Mouse (Mus musculus) kidney, embryonic 14.5 days (tissue): ENCODE measurements around the gene Hoxa10. TPM values are rescaled to one million over a fixed set of nuclear protein-coding genes. Genes with fewer than 3 reads are reported as not detected.

ENCODE experiments used
- ATAC-seq: fragments of 200-750 bp; cut with Nextera tagmentation; 2 replicates; pipeline ENCODE4 v1.8.0; 2017; ENCODE audit warnings: moderate number of reproducible peaks, mild to moderate bottlenecking, moderate TSS enrichment, moderate library complexity; ENCODE audit not compliant: low FRiP score, low TSS enrichment
- H3K27ac ChIP-seq: fragments of 300-500 bp; sonication (generic); 2 replicates; pipeline ENCODE4 v1.5.1; 2014; ENCODE audit warnings: low read depth, mild to moderate bottlenecking, low read length, moderate library complexity, mixed read lengths
- H3K27me3 ChIP-seq: fragments of 300-500 bp; sonication (generic); 2 replicates; pipeline ENCODE4 v1.6.1; 2014; ENCODE audit warnings: mild to moderate bottlenecking, low read length; ENCODE audit not compliant: control insufficient read depth, insufficient read depth
- H3K36me3 ChIP-seq: fragments of 300-500 bp; sonication (generic); 2 replicates; pipeline ENCODE4 v1.6.1; 2014; ENCODE audit warnings: low read length, mixed read lengths; ENCODE audit not compliant: control insufficient read depth, insufficient read depth
- H3K4me1 ChIP-seq: fragments of 300-500 bp; sonication (generic); 2 replicates; pipeline ENCODE4 v1.6.1; 2014; ENCODE audit warnings: low read length, mixed read lengths; ENCODE audit not compliant: control insufficient read depth, insufficient read depth
- H3K4me2 ChIP-seq: fragments of 300-500 bp; sonication (generic); replicated peaks from 2 replicates; pipeline ENCODE4 v1.6.1; 2014; ENCODE audit warnings: low read depth, mild to moderate bottlenecking, low read length
- H3K4me3 ChIP-seq: fragments of 300-500 bp; sonication (generic); 2 replicates; pipeline ENCODE4 v1.5.1; 2014; ENCODE audit warnings: mild to moderate bottlenecking, low read length
- H3K9ac ChIP-seq: fragments of 300-500 bp; sonication (generic); 2 replicates; pipeline ENCODE4 v1.6.1; 2014; ENCODE audit warnings: low read depth, mild to moderate bottlenecking, low read length, moderate library complexity
- H3K9me3 ChIP-seq: fragments of 300-500 bp; sonication (generic); 2 replicates; pipeline ENCODE4 v1.6.1; 2016; ENCODE audit warnings: low read length; ENCODE audit not compliant: control insufficient read depth
- WGBS: fragments of 180-500 bp; shearing (Covaris S2); extraction: QIAGEN DNeasy Blood & Tissue Kit; methylation state at CpG from one replicate; pipeline ENCODE4 v1.1.7; 2014; 5-methylcytosine and 5-hydroxymethylcytosine counted together
- polyA plus RNA-seq: library from polyadenylated mRNA; unstranded; fragments of >200 nt; fragmentation: Nextera tagmentation; extraction: Ambion mirVana; gene quantifications from 2 replicates; pipeline ENCODE4 v1.2.1, GENCODE M21; 2014

Gene Hoxa10
- polyA plus RNA-seq, 1 experiment from 2014 or later, result 186 TPM

DNA sequence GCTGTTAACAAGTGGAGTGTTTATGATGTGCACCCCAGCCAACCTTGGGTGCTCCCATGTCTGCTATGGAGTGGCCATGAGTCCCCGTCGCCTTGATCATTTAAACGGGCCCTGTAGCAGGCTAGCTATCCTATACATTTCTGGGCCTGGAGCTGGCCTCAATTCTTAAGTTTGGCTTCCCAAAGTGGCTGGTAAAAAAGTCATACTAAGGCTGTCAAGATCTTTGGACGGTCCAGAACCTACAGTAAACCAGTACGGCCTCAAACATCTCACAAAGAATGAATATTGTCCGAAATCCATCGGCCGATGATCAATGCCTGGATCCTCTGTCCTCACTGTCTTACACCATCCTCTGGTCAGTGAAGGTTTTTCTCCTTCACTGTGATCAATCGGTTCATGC is 5.4 kb downstream of the Hoxa10 start:
- 19% methylated on average over 9 of the region's 9 CpGs for WGBS
- H3K4me3 ChIP-seq, result peak overlapping the region; percentile 64
- H3K9ac ChIP-seq, result peak overlapping the region; percentile 96
- H3K9me3 ChIP-seq, result no peaks in the 10 kb centered on the region
- H3K4me1 ChIP-seq, result peaks cover 9% of the 10 kb centered on the region; the same call in 1 of the 2 replicates
- no peak for ATAC-seq
- peak overlapping the region; percentile 83 for H3K4me2 ChIP-seq
- H3K27ac ChIP-seq, result peak overlapping the region; percentile 98
- H3K27me3 ChIP-seq, result peaks cover 12% of the 10 kb centered on the region; the same call in 1 of the 2 replicates
- peaks cover 6% of the 10 kb centered on the region; the same call in 1 of the 2 replicates for H3K36me3 ChIP-seq

DNA sequence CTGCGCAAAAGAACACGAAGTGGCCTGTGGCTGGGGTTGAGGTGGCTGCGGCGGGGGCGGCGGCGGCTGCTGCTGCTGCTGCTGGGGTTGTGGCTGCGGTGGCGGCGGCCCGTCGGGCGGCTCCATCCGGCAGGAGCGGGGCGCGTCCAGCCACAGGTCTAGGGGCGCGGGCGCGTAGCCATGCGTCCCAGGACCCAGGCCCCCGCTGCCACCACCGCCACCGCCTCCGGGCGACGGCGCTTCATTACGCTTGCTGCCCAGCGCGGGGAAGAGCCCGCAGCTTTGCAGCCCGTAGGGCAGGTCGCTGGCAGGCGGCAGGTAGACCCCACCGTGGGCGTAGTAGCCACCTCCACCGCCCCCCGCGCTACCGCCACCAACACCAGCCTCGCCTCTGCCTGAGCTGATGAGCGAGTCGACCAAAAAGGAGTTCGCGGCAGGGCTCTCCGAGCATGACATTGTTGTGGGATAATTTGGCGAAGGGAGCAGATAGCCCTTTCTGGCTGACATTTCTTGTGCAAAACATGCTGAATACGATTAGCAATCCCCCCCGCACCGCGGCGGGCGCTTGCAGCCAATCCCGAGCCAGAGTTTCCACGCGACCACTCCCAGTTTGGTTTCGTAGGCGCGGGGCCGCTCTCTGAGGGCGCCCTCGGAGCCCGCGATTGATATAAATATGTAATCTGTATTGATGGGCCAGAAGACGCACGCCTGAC is 6.1 kb downstream of the Hoxa10 start:
- peak overlapping the region; percentile 64 for H3K4me3 ChIP-seq
- no peaks in the 10 kb centered on the region for H3K9me3 ChIP-seq
- peak overlapping the region; percentile 98 for H3K27ac ChIP-seq
- peaks cover 9% of the 10 kb centered on the region; the same call in 1 of the 2 replicates for H3K4me1 ChIP-seq
- under 1% methylated on average over 68 of the region's 68 CpGs for WGBS
- ATAC-seq, result peak; percentile 41
- peak overlapping the region; percentile 96 for H3K9ac ChIP-seq
- peaks cover 14% of the 10 kb centered on the region; the same call in 1 of the 2 replicates for H3K27me3 ChIP-seq
- peaks cover 8% of the 10 kb centered on the region; the same call in 1 of the 2 replicates for H3K36me3 ChIP-seq
- H3K4me2 ChIP-seq, result peak overlapping the region; percentile 83

DNA sequence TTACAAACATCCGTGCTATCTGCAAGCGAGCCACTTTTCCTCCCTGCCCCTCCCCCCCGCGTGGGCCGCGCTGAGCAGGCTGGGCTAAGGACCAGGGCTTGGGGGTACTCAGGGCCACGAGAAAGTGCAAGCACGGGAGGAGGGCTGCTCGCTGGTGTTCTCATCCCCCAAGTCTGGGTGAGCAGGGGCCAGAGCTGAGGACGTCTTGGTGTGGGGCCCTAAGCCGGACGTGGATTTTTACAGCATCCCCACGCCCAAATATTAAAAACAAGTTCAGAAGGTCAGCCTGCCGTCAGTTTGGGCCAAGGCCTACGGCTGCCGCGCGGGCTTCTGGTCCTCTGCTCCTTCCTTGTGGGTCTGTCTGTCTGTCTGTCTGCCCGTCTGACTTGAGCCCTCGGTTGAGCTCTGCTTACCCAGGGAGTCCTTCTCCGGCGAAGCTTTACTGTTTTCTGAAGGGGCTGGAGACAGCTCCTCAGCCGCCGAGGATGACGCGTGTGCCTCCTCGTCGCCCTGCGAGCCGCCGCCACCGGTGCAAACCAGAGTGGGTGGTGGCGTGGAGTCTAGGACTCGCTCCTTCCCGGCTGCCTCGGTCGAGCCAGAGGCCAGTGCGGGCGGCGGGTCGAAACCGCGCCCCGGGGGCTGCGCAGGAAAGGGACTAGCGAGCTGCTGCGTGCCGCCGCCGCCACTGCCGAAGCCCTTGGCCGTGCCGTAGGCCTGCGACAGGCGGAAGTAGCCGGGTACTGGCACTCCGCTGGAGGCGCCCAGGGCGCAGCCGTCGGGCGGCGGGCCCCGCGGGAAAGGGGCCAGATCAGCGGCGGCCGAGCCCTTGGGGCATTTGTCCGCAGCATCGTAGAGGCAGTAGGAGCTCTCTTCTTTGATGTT is 6.9 kb downstream of the Hoxa10 start:
- H3K4me1 ChIP-seq, result peaks cover 9% of the 10 kb centered on the region; the same call in 1 of the 2 replicates
- H3K27me3 ChIP-seq, result peaks cover 15% of the 10 kb centered on the region; the same call in 1 of the 2 replicates
- H3K27ac ChIP-seq, result peak overlapping the region; percentile 98
- WGBS, result under 1% methylated on average over 70 of the region's 70 CpGs
- H3K4me2 ChIP-seq, result peak overlapping the region; percentile 83
- H3K4me3 ChIP-seq, result peak overlapping the region; percentile 64
- peak; percentile 59 for ATAC-seq
- H3K36me3 ChIP-seq, result peaks cover 9% of the 10 kb centered on the region; the same call in 1 of the 2 replicates
- H3K9me3 ChIP-seq, result no peaks in the 10 kb centered on the region
- peak overlapping the region; percentile 96 for H3K9ac ChIP-seq

DNA sequence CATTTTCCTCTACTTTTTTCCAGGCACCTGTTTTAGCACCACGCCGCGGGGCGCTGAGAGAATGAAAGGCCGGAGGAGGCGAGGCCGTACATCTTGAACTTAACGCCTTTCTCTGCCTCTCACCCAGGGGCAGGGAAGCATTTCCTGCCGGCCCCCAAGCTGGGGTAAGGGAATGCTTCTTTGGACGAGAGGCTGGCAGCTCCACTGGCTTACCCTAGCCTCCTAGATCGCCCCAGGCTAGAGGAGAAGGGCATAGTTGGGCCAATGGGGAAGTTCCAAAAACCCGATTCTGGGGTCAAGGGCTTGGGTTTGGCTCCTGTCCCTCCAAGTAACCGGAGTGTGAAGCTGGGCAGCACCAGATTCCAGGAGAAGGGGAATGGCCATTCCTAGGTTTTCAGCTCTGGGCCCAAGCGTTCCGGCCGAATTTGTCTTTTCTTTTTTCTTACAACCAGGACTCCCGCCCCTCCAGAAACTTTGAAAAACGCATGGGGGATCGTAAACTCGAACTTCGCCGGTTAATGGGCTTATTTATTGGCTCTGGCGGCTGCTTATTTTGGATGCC is 7.6 kb downstream of the Hoxa10 start:
- H3K27me3 ChIP-seq, result peaks cover 15% of the 10 kb centered on the region; the same call in 1 of the 2 replicates
- 1% methylated on average over 23 of the region's 23 CpGs for WGBS
- peak overlapping the region; percentile 83 for H3K4me2 ChIP-seq

DNA sequence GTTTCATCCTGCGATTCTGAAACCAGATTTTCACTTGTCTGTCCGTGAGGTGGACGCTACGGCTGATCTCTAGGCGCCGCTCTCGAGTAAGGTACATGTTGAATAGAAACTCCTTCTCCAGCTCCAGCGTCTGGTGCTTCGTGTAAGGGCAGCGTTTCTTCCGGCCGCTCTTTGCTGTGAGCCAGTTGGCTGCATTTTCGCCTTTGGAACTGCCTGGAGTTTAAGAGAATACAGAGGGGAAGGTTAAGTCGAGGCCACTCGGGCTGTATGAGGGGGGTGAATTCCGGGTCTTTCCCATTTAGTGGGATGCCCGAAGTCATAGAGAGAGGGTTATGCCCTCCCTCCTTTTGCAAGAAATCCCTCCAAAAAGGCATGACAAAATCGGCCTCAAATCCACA is 8.1 kb downstream of the Hoxa10 start:
- H3K4me2 ChIP-seq, result peak overlapping the region; percentile 83
- H3K27ac ChIP-seq, result peak overlapping the region; percentile 98
- peaks cover 9% of the 10 kb centered on the region; the same call in 1 of the 2 replicates for H3K36me3 ChIP-seq
- 1% methylated on average over 18 of the region's 18 CpGs for WGBS
- H3K4me1 ChIP-seq, result peaks cover 10% of the 10 kb centered on the region; the same call in 1 of the 2 replicates
- peak overlapping the region; percentile 96 for H3K9ac ChIP-seq
- ATAC-seq, result no peak
- H3K9me3 ChIP-seq, result no peaks in the 10 kb centered on the region
- peak overlapping the region; percentile 64 for H3K4me3 ChIP-seq
- peaks cover 15% of the 10 kb centered on the region; the same call in 1 of the 2 replicates for H3K27me3 ChIP-seq

More for the DNA sequence above, 7.6 kb downstream of the Hoxa10 start:
- peak overlapping the region; percentile 96 for H3K9ac ChIP-seq
- no peaks in the 10 kb centered on the region for H3K9me3 ChIP-seq
- H3K4me1 ChIP-seq, result peaks cover 9% of the 10 kb centered on the region; the same call in 1 of the 2 replicates
- peak overlapping the region; percentile 64 for H3K4me3 ChIP-seq
- ATAC-seq, result no peak
- peaks cover 9% of the 10 kb centered on the region; the same call in 1 of the 2 replicates for H3K36me3 ChIP-seq
- peak overlapping the region; percentile 98 for H3K27ac ChIP-seq

DNA sequence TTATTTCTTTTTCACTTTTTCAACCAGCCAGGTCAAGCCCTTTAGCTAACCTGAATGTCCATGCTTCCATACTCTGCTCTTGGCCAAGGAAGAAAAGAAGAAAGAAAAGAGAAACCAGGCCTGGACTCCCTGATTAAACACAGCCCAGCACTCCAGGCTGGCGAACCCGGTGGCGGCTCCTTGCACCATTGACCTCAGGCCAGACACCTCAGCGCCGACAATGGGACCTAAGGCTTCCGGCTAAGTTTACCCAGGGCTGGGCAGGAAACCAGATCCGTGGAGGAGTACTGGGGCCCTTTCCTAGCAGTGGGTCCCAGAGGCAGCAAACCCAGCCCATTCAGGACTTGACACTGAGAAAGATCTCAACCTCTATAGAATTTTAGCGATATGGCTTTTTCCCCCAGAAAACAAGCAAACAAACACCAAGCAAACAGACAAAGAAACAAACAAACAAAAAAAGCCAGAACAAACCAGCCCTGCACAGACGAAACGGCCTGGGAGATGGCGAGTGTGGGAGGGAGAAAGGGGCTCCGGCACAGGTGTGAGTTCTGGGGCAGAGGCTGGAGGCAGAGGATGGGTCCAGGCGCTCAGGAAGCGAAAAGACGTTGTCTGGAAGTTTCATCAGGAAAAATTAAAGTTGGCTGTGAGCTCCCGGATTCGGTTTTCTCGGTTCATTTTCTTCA is 8.6 kb downstream of the Hoxa10 start:
- peak overlapping the region; percentile 96 for H3K9ac ChIP-seq
- WGBS, result 0% methylated on average over 18 of the region's 18 CpGs
- peak overlapping the region; percentile 64 for H3K4me3 ChIP-seq
- H3K27me3 ChIP-seq, result peaks cover 15% of the 10 kb centered on the region; the same call in 1 of the 2 replicates
- 0 out of 2 replicates have a peak, but pooled peaks have one; percentile 28 for ATAC-seq
- H3K4me1 ChIP-seq, result peaks cover 15% of the 10 kb centered on the region; the same call in 1 of the 2 replicates
- peak overlapping the region; percentile 83 for H3K4me2 ChIP-seq
- peak overlapping the region; percentile 98 for H3K27ac ChIP-seq
- no peaks in the 10 kb centered on the region for H3K9me3 ChIP-seq
- H3K36me3 ChIP-seq, result peaks cover 9% of the 10 kb centered on the region; the same call in 1 of the 2 replicates

DNA sequence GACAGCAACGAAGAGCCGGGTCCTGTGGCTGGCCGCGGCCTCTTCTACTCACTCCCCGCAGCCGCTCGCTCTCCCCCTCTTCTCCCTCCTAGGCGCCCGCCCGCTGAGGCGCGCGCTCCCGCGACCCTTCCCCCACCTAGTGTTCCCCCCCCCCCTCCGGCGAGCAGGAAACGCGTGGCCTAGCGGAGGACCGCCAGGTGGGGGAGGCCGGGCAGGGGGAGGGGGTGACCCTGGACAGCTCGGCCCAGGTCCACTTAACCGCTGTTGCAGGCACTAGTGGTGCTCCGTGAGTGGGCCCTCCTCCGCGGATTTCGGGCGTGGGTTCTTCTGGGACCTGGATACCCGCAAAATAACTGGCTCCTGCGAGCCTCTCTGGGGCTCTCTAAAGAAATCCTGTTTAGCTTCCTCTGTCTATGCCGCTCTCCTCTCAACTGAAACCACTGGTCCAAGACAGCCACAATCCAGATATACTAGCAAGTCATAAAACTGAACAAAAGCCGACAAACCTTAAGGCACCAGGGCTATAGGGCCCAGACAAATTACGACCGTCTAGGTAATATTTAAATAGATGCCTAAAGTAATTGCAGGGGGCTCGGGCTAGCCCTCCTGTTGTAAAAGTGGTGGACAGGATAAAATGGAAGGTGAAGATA is 10.0 kb downstream of the Hoxa10 start, which contains the start of gene Hoxa9:
Gene Hoxa9, minus strand, starts transcription at position 574 of the 650 bp plus-strand sequence.
- H3K9ac ChIP-seq, result peak within 1 kb of the TSS; percentile 96
- 0 out of 2 replicates have a peak, but pooled peaks cover 15% of the 10 kb centered on the region for H3K27me3 ChIP-seq

More for the DNA sequence above, 10.0 kb downstream of the Hoxa10 start, which contains the start of gene Hoxa9:
- peak within 1 kb of the TSS; percentile 98 for H3K27ac ChIP-seq
- H3K9me3 ChIP-seq, result no peaks in the 10 kb centered on the region
- ATAC-seq, result peak; percentile 41
- H3K36me3 ChIP-seq, result peaks cover 9% of the 10 kb centered on the region; the same call in 1 of the 2 replicates
- peak within 1 kb of the TSS; percentile 64 for H3K4me3 ChIP-seq
- WGBS, result under 1% methylated on average over 24 of the region's 36 CpGs
- H3K4me1 ChIP-seq, result peaks cover 10% of the 10 kb centered on the region; the same call in 1 of the 2 replicates
- H3K4me2 ChIP-seq, result peak within 1 kb of the TSS; percentile 97
